Mouse (Mus musculus): Measurements from ENCODE around the gene Smim14. TPM values are rescaled to one million over a fixed set of nuclear protein-coding genes. Genes with fewer than 3 reads are reported as not detected.

Smim14 gene
- total and polyA plus RNA-seq, 3 experiments, result 18.8 to 29.8 TPM; not detected in 1

DNA sequence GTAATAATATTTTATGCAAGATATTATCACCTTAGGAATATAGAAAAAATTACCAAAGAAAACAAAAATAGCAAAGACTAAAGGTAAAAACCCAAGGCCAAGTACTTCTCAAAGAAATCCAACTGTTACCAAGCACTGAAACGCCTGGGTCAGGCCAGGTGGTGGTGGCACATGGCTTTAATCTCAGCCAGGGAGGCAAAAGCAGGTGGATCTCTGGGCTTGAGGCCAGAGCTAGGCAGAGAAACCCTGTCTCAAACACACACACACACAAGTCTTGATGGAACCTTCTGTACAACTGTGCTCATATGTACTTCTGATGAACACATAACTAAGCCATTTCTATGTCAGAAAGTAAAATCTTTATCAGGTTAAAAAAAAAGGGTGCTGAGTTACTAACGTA, 89.2 kb downstream of the Smim14 start:
- no peak overlapping the region for H3K4me3 ChIP-seq (ENCODE audit: control insufficient read depth in 1 of 2, insufficient read depth in 1 of 2, low read depth in 2 of 2, low read length in 2 of 2)
- no peaks in the 10 kb centered on the region; a peak in 1 of 4 replicates for H3K36me3 ChIP-seq (ENCODE audit: control insufficient read depth in 1 of 2, insufficient read depth in 2 of 2, low read length in 2 of 2)

DNA sequence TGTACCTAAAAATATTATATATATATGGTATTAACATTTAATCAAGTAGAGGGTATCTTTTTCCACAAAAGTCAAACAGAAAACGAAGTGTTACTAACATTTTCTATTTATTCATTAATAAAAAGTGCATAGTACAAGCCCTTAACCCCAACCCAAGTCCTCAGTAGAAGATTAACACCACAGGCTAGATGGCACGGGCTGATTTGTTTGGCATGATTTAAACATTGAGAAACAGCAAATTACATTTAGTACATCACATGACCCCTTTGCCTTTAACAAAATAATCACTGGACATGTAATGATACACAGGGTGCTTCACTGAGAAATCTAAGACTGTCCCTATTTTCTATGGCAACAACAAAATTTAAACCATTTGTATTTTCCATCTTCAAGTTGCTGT, 90.2 kb downstream of the Smim14 start:
- TF ChIP-seq TBP (IDR thresholded peaks at IDR 0.05; ENCODE audit: low read depth, low read length), result no peak
- TF ChIP-seq MAFK (IDR thresholded peaks at IDR 0.05; ENCODE audit: borderline replicate concordance, low read depth, low read length), result no peak
- no peak for TF ChIP-seq POLR2AphosphoS2 (IDR thresholded peaks at IDR 0.05; ENCODE audit: low read length)
- TF ChIP-seq CHD1 (IDR thresholded peaks at IDR 0.05; ENCODE audit: low read depth, low read length), result no peak
- no peak for TF ChIP-seq POLR2AphosphoS5 (IDR thresholded peaks at IDR 0.05; ENCODE audit: borderline replicate concordance, low read depth, low read length)
- TF ChIP-seq TAL1 (IDR thresholded peaks at IDR 0.05; ENCODE audit: low read length), result no peak
- no peak for TF ChIP-seq GABPA (IDR thresholded peaks at IDR 0.05; ENCODE audit: low read depth, low read length)
- no peak for TF ChIP-seq JUND (IDR thresholded peaks at IDR 0.05; ENCODE audit: low read depth, low read length)
- no peak for TF ChIP-seq MYC (IDR thresholded peaks at IDR 0.05; ENCODE audit: low read depth, low read length)
- no peak for TF ChIP-seq CTCF (IDR thresholded peaks at IDR 0.05 in 2 of 3, conservative IDR thresholded peaks at IDR 0.05 in 1 of 3; ENCODE audit: control insufficient read depth in 1 of 3, insufficient read depth in 1 of 3, low read depth in 2 of 3, low read length in 3 of 3, poor library complexity in 1 of 3, severe bottlenecking in 1 of 3)
- TF ChIP-seq USF2 (IDR thresholded peaks at IDR 0.05; ENCODE audit: borderline replicate concordance in 1 of 2, insufficient read depth in 1 of 2, low read depth in 1 of 2, low read length in 2 of 2), result no peak
- no peak for TF ChIP-seq RAD21 (IDR thresholded peaks at IDR 0.05; ENCODE audit: low read depth, low read length)
- no peak for TF ChIP-seq MAZ (IDR thresholded peaks at IDR 0.05; ENCODE audit: low read depth, low read length)
- TF ChIP-seq ETS1 (IDR thresholded peaks at IDR 0.05; ENCODE audit: low read depth, low read length), result no peak
- TF ChIP-seq EP300 (IDR thresholded peaks at IDR 0.05; ENCODE audit: low read depth in 1 of 2, low read length in 2 of 2), result no peak
- no peak for TF ChIP-seq HCFC1 (IDR thresholded peaks at IDR 0.05; ENCODE audit: low read depth, low read length)
- no peak for TF ChIP-seq CHD2 (IDR thresholded peaks at IDR 0.05; ENCODE audit: low read length)
- no peak for TF ChIP-seq MXI1 (IDR thresholded peaks at IDR 0.05; ENCODE audit: low read depth, low read length)
- TF ChIP-seq MYB (IDR thresholded peaks at IDR 0.05; ENCODE audit: low read depth, low read length), result no peak
- no peak for TF ChIP-seq NRF1 (IDR thresholded peaks at IDR 0.05; ENCODE audit: insufficient read depth, low read depth, low read length, poor library complexity, severe bottlenecking)
- no peak overlapping the region for H3K4me3 ChIP-seq (ENCODE audit: control insufficient read depth in 1 of 2, insufficient read depth in 1 of 2, low read depth in 2 of 2, low read length in 2 of 2)
- no peaks in the 10 kb centered on the region; a peak in 1 of 4 replicates for H3K36me3 ChIP-seq (ENCODE audit: control insufficient read depth in 1 of 2, insufficient read depth in 2 of 2, low read length in 2 of 2)

More for the DNA sequence above, 89.2 kb downstream of the Smim14 start:
- Histone ChIP-seq H3K9me3 (replicated peaks; ENCODE audit: insufficient read depth, low read length) (no peaks in the 10 kb centered on the region), H3K9ac (ENCODE audit: control insufficient read depth, low read depth, low read length, poor library complexity, severe bottlenecking) (no peak overlapping the region), H3K27me3 (ENCODE audit: control insufficient read depth in 1 of 2, insufficient read depth in 2 of 2, low read length in 2 of 2) (no peaks in the 10 kb centered on the region), H3K79me2 (ENCODE audit: control insufficient read depth, insufficient read depth, low read length, poor library complexity) (no peaks in the 10 kb centered on the region), H3K27ac (ENCODE audit: control insufficient read depth, low read depth, low read length) (no peak overlapping the region), H3K4me1 (ENCODE audit: control insufficient read depth in 1 of 2, insufficient read depth in 2 of 2, low read length in 2 of 2) (no peaks in the 10 kb centered on the region)
- no peak for DNase-seq (ENCODE audit: low read depth, low spot score)
- TF ChIP-seq USF1 (IDR thresholded peaks at IDR 0.05; ENCODE audit: low read depth, low read length), result no peak
- TF ChIP-seq MYB (IDR thresholded peaks at IDR 0.05; ENCODE audit: low read depth, low read length), result no peak
- no peak for TF ChIP-seq NELFE (IDR thresholded peaks at IDR 0.05; ENCODE audit: low read depth, low read length)
- TF ChIP-seq TCF12 (IDR thresholded peaks at IDR 0.05; ENCODE audit: low read depth, low read length), result no peak
- no peak for TF ChIP-seq CHD2 (IDR thresholded peaks at IDR 0.05; ENCODE audit: low read length)

More for the DNA sequence above, 90.2 kb downstream of the Smim14 start:
- H3K4me1 ChIP-seq (ENCODE audit: control insufficient read depth in 1 of 2, insufficient read depth in 2 of 2, low read length in 2 of 2), result no peaks in the 10 kb centered on the region
- no peaks in the 10 kb centered on the region for H3K79me2 ChIP-seq (ENCODE audit: control insufficient read depth, insufficient read depth, low read length, poor library complexity)
- no peak overlapping the region for H3K9ac ChIP-seq (ENCODE audit: control insufficient read depth, low read depth, low read length, poor library complexity, severe bottlenecking)
- H3K27ac ChIP-seq (ENCODE audit: control insufficient read depth, low read depth, low read length), result no peak overlapping the region
- DNase-seq (ENCODE audit: low read depth, low spot score), result no peak
- no peaks in the 10 kb centered on the region for H3K9me3 ChIP-seq (replicated peaks; ENCODE audit: insufficient read depth, low read length)
- H3K27me3 ChIP-seq (ENCODE audit: control insufficient read depth in 1 of 2, insufficient read depth in 2 of 2, low read length in 2 of 2), result no peaks in the 10 kb centered on the region
